Mouse (Mus musculus) lung, postnatal 25 days (tissue): ENCODE data around the gene Msh5.
A peak's percentile ranks its signal among the peaks of the same experiment; 100 is the strongest.

Experiments
- DNase-seq: peaks from one replicate; pipeline ENCODE4 v3.0.0; 2022; ENCODE audit warnings: low spot score

Gene Msh5

DNA sequence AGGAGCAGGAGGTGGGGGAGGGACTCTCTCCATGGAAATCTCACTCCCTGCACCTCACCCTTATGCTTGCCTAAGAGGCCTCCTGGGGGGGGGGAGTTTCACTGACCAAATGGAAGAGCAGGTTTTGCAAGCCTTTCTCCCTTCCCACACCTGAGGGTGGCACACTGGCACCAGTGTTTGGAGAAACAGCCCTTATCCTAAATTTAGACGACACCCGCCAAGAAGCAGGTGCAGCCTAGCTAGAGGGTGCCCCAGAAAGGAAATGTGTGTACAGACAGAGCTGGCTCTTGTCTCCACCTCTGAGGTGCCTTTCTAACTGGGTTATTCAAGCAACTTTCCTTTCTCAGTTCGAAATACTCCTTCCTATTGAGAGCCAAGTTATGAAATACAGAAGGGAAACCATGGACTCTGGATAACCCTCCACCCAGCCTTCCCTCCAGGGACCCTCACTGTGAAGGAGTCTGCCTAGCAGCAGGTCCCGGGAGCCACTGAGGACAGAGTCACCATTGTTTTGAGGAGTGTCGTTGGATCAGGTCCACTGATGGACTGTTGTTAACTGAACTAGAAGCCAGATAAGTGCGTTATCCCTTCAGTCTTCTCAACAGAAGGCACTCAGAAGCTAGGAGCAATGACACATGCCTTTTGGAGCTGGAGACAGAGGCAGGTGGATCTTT lies 24.1 kb upstream of the Msh5 start:
- peak; percentile 67 for DNase-seq

DNA sequence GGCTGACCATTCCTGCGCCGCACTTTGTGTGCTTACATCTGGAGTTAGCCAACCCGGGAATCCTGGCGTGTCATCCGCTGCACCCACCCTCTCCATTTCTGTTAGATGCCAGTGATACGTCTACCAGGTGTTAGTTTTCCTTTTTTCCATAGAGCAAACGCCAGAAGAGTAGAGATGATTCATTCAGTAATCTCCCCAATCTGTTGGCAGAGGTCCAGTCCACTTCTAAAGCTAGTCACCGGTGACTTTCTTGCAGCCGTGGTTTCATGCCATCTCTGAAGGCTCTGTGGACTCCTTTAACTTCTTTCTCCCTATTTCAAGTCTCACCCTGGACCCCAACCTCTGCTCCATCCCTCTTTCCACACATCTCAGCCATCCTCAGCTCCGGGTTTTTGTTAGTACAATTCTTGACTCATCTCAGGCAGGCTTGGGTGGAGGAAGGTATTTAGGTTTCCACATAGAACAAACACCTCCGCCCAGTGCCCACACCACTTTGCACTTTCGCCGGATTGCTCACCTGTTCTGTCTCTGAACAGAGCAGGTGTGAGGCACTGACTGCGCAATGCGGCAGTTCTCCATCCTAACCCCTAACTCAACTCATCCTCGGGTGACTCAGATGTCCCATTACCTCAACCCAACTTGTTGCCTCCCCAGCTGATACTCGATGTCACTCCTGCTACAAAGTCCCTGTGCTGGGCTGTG lies 21.8 kb upstream of the Msh5 start:
- no peak for DNase-seq

DNA sequence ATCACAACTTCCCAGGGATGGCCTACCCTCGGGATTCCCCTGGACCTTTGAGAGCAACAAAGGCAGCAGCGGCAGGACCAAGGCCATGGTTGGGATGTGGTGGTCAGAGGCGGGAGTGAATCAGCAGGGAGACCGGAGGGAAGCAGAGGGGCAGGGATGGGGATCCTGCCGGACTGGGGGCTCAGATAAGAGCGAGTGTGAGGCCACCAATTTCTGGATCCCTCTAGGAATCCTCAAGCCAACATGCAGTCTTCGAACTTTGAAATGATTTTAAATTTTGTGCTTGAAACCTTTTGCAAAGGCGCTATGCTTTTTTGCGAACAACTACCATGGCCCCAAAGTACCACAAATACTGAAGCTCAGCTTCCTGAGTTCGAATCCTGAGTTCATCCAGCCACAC lies 19.5 kb upstream of the Msh5 start, which contains the start of gene Mpig6b:
TSS of gene Mpig6b (minus strand) at position 101 of the 400 bp plus-strand sequence.
- no peak for DNase-seq

DNA sequence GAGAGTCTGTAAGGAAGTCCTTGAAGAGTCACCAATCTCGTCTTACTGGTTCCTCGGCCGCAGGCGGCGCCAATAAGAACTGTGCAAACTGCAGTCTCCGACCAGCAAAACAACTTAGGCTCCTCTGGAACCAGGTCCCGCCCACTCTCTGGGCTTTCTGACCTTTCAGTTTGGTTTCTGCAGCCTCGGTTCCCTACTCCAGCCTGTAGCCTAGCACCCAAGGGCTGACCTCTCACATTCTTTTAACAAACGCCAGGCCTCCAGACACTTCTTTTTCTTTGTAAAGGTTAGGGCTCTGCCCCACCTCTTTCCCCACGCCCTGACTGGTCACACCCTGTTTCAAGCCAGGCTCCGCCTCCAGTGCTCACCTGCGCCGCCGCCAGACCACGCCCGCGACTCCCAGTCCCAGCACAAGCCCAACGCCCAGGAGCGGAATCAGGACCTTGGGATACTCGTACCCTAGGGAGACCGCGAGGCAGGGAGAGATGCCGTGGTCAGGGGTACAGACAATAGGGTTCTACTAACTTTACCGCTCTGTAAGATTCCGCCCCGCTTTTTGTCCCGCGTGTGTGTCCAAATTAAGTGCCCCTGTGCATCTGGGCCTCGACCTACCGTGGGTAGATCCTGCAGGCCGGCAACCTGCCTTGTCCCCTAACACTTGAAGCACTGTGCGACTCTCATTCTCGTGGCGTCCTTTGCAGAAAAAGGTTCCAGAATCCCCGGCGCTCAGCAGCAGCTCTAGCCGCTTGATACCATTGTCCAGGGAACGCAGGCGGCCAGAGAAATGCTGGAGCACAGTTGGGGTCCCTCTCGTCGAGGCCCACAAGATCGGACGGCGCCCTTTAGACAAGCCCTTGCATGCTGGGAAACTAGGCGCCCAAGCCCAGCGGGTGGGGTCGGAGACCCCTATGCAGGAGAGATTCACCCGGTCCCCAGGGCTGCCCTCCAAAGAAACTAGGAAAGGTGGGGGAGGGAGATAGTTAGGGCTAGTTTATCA lies 18.7 kb upstream of the Msh5 start, which contains the start of gene Ly6g6c:
TSS of gene Ly6g6c (plus strand) at position 438 of the 997 bp plus-strand sequence.
- DNase-seq: peak; percentile 87

DNA sequence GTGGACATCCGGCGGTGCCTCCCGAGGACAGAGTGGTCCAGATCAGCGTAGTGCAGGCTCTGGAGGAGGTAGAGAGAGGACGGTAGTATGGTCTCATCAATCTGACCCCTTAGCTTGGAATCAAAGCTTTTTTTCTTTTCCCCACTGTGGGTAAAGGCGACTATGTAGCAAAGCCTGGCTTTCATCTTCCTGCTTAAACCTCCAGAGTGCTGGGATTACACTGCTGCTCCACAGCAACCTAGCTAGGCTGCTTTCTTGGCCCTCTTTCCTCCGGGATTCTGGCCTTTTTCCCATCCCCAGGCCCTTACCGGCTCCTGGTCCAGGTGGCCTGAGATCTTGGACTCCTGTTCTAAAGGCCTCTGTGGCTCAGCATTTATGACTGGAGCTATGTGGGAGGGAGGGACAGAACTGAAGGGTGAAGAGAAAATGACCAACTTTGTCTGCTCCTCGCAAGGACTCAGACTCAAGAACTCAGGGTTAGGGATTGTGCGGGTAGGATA lies 17.9 kb upstream of the Msh5 start:
- no peak for DNase-seq

DNA sequence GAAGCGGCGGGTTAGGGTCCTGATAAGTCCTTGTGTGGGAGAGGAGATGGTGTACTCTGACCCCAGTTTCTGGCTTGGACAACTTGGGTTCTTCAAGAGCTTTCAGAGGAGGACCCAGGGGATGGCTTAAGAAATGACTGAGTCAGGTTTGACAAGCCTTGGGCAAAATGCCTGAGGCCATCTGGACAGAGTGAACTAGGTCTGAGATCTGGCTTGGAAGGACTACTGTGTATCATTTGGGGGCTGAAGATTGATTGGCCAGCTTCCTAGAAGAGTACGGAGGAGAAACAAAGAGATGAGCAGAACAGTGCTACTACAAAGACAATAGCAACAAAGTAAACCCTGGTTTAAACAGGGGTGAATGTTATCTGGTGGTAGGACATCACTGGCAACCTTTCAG lies 16.9 kb upstream of the Msh5 start:
- DNase-seq: no peak

DNA sequence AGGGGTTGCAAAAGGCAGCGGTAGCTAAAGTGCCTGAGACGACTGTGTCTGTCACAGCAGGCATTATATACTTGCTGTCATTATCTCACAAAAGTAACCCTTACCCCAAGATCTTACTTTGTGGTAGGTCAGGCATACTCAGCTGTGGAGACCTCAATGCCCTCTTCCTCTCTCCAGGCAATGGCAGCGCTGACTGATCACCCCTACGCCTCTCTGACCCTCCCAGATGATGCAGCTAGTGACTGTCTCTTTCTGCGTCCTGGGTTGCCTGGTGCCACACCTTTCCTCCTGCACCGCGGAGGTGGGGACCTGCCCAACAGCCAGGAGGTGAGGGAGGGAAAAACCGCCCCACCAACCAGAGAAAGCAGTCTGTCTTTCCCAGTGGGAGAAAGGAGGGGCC lies 14.8 kb upstream of the Msh5 start:
- DNase-seq: no peak

DNA sequence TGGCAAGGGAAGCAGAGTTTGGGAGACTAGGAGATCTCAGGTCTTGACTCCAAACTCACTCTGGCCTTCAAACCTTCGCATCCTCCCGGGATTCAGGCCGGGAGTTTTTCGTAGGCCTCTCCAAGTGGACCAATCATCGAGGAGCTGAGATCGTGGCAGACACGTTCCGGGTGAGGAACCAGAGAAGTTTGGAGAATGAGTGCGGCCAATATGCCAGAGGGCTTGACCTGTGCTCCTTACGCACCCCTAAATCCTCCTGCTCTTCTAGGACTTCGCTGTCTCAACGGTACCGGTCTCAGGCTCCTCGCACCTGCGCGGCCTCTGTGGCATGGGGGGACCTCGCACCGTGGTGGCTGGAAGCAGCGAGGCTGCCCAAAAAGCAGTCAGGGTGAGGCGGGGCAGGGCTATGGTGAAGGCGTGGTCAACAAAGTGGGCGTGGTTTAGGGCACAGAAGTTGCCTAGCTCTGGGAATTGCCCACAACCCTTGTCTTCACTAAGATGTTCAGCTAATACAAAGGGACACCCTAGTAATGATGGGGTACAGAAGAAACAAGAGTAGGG lies 14.3 kb upstream of the Msh5 start:
- no peak for DNase-seq

DNA sequence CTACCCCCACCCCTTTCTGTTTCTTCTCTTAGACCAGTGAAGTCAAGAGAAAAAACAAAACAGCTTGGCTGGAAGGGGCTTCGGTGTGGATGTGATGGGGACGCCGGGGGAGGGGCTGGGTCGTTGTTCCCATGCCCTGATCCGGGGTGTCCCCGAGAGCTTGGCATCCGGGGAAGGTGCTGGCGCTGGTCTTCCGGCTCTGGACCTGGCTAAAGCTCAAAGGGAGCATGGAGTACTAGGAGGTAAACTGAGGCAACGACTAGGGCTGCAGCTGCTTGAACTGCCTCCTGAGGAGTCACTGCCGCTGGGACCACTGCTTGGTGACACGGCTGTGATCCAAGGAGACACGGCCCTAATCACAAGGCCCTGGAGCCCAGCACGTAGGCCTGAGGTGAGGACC lies 13.5 kb upstream of the Msh5 start:
- no peak for DNase-seq

DNA sequence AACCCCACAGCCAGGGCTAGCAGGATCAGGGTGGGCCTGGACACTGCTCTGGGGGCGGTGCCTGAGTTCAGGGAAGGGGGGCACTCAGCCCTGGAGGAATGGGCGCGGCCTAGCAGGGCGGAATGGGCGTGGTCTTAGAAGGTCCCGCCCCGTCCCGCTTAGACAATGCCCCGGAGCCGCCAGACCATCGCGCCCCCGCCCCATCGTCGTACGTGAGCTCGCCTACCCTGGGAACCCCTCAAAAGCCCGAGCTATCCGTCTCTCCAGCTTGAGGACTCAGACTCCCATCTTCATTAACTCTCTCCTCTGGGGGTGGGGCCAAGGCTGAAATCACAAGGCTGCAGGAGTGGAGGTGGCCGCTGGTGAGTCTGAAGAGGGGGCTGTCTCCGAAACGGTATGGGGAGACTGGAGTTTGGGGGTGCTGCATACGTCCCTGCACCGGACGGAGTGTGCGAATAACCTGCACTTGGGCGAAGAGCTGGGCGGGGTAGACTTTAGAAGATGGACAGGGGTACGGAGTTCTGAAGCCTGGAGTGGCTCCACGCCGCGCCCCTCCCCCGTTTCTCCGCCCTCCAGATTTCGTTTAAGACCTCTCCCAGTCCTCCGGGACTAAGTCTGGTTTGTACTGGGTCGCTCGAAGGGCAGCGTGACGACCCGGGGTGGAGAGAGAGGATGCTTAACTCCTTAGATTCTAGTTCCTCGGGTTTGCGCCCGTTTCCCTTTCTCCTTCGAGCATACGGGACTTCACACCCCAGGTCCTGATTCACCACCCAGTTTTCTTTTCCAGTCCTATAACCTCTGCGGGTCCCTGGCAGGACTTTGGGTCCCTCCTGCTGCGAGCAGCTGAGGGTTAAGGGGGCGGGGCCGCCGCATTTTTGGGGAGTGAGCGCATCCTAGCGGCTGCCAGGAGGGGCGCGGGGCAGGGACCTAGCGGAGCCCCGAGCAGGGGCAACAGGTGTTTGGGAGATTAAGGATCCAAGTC lies 12.7 kb upstream of the Msh5 start, which contains the start of gene Ddah2:
TSS of gene Ddah2 (plus strand) at position 125 of the 982 bp plus-strand sequence.
- peak; percentile 92 for DNase-seq

DNA sequence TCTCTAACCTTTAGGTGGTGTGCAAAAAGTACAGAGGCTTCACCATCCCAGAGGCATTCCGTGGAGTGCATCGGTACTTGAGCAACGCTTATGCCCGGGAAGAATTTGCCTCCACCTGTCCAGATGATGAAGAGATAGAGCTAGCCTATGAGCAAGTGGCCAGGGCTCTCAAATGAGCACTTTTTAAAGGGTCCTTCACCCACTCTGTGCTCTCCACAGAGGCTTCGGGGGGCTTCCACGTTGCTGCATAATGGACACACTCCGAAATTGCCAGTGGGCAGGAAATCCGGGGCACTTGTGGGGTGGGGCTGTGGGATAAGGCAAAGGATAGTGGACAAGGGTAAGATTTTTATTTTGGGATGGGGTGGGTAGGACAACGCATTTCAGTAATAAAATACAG lies 11.8 kb upstream of the Msh5 start:
- DNase-seq: no peak

DNA sequence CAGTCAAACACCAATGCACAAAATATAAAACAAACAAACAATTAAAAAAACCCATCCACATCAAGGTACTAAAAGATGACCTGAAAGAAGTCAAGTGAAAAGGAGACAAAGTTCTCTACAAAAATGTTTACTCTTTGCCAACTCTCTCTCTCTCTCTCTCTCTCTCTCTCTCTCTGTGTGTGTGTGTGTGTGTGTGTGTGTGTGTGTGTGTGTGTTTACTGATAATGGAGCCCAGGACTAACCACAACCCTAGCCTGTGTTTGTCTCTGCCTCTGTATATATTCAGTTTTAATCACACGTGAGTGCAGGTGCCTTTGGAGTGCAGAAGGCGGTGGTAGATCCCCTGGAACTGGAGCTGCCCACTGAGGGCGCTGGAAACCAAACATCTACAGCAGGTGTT lies 10.5 kb upstream of the Msh5 start:
- no peak for DNase-seq

DNA sequence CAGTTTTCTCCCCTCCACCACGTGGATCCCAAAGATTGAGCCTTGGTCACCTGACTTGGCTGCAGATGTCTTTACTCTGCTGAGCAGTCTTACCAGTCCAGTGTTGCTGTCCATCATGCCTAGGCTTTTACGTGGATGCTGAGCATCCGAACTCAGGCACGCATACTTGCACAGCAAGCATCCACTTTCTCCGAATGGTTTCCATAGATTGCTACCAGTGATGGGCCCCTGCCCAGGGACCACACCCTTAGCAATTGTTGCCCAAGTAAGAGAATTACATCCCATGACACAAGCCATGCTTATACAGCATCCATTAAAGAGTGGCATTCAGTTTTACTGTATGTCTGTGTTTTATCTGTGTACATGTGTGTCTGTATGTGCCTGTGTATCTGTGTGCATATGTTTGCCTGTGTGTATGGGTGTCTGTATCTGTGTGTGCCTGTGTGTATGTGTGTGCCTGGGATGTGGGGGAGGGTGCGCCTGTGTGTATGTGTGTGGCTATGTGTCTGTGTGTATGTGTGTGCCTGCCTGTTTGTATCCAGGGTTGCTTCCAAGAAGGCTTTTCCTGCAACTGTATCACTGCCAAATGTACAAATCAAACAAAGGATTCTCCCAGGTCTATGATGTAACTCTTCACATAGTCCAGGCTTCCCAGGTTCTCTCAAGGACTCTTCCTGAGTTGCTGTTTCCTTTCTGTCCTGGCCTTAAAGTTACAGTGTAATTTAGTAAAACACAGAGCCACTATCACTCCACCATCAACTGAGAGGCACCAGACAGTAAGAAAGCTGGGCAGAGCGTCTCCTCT lies 9.3 kb upstream of the Msh5 start:
- DNase-seq: no peak

DNA sequence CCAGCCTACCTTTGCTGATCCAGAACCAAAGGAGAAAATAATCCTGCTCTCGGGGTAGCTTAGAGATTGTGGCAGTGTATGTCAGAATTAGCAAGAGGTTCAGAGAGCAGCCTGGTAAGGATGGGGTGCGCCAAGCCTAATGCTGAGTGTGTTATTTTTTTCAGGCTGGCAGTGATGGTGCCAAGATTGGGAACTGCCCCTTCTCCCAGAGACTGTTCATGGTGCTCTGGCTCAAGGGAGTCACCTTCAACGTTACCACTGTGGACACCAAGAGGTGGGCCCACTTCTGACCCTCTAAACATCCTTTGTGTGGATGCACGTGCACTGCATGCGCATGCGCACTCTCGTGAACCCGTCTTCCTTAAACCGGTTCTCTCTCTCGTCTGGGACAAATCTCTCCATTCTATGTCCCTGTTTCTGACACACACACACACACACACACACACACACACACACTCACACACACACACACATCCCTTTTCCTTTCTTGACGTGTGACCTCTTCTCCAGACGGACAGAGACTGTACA lies 5.8 kb upstream of the Msh5 start:
- DNase-seq: no peak

DNA sequence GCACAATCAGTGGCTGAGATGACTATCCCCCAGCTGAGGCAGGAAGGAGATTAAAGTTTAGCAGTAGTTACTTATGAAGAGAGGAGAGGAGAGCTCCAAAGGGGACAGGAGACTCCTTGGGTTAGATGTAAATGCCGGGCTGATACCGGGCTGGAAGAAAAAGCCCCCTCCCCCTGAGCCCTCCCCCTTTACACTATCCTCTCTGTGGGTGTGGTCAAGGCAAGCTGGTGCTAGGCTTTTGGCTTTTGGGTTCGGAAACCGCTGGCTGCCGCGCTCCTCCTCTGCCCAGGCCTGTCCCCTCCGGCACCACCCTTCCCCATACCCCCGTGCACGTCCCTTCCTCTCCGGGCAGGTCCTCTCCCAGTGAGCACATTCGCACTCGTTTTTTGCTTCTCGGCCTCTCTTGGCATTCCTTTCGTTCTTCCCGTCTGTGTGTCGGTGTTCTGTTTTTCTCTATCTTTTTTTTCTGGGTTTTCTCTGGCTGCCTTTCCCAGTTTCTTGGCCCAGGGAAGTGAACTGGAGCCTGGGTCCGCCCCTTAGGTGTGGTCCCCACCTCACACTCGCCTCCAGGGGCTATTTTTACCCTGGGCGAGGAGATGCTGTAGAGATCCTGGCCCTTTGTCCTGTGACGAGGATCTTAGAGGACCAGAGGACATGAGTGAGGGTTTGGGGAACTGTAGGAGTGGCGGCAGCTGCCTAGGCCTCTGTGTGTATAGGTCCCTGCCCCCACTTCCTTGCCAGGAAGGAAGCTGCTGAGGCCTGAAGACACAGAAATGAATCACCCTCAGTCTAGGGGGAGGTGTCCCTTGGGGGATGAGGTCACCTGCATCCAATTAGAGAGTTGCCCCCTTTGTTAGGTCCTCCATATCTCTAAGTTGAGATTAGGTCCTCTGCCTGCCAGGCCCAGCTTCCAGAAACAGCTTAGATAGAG lies 4.9 kb upstream of the Msh5 start:
- peak; percentile 90 for DNase-seq

DNA sequence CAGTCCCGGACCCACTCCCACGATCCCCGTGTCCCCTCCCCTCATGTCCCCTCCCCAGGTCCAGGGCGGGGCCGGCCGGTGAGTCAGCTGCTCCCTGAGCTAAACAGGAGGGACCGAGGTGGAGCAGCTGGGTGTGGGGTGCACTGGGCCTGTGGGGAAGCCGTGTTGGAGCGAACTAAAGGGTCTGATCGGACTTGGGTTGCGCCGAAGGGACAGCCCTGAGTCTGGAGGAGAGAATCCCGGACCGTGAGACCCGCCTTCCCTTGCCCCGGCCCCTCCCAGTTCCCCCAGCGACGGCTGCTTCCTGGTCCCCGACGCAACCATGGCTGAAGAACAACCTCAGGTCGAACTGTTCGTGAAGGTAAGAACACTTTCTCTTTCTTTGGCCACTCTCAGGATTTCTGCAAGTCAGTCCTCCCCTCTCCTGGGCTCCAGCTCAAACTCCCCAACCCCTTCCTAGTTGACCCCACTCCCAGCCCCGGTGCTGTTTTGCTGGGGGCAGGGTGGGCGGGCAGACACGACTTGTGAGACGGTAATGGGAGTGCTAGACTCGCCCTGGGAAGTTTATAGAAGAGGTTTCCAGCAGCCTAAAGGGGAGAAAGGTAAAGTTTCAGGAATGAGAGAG lies 3.7 kb upstream of the Msh5 start:
- peak; percentile 87 for DNase-seq

DNA sequence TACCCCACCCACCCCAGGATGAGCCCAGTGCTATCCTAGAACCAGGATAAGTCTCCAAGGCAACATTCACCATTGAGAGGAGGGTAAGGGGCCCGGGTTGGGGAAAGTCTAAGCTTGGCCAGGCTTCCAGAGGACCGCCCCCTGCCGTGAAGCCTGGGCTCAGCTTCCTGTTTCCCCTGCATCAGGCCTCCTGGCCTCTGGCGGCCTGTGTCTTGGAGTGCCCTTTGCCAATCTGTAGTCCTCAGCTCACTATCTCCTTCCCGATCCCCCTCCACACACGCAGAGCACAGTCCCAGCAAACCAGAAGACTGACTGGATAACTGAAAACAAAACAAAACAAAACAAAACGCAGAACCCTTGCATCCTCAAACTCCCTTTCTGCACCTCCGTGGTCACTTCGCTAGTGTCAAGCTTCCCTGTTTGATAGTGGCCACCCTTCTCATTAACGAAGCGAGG lies 3.0 kb upstream of the Msh5 start, which contains the start of gene Clic1:
TSS of gene Clic1 (plus strand) at position 406 of the 456 bp plus-strand sequence.
- peak; percentile 70 for DNase-seq
